Mouse (Mus musculus): Measurements from ENCODE around the gene Kcnmb2. TPM values are rescaled to one million over a fixed set of nuclear protein-coding genes. Genes with fewer than 3 reads are reported as not detected.

The Kcnmb2 gene
- polyA plus RNA-seq, 1 experiment from 2014 or later, result 0.42 TPM

DNA sequence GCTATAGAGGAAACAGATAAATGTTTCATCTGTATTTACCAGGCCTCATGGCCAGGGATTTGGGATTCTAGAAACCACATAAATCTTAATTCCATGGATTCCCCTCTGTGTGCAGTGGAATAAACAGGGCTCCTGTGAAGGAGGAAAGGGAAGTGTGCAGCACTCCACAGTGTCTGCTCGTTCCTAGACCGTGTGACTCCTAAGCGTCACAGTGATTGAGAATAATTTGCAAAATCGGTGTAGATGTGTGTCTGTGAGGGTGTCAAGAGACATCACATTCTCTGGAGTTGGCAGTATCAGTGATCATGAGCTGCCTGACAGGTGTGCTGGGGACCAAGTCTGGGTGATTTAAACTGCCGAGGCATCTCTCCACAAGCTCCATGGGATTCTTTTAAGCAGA lies 8.9 kb downstream of the Kcnmb2 start:
- H3K27ac ChIP-seq (ENCODE audit: low read depth, low read length), result no peak overlapping the region
- no peaks in the 10 kb centered on the region for H3K27me3 ChIP-seq (ENCODE audit: control insufficient read depth, insufficient read depth, low read length)
- H3K4me2 ChIP-seq, result no peak overlapping the region
- H3K9me3 ChIP-seq (replicated peaks; ENCODE audit: control insufficient read depth, low read length), result no peaks in the 10 kb centered on the region
- WGBS (ENCODE audit: insufficient replicate concordance), result 56% methylated on average over 5 of the region's 5 CpGs
- no peaks in the 10 kb centered on the region for H3K4me1 ChIP-seq (ENCODE audit: control insufficient read depth, insufficient read depth, low read length)
- H3K9ac ChIP-seq (ENCODE audit: low read depth, low read length), result no peak overlapping the region
- no peaks in the 10 kb centered on the region for H3K36me3 ChIP-seq (ENCODE audit: control insufficient read depth, insufficient read depth, low read length)
- ATAC-seq (replicated peaks; ENCODE audit: insufficient number of reproducible peaks, low FRiP score, low TSS enrichment), result no peak
- no peak overlapping the region for H3K4me3 ChIP-seq (ENCODE audit: low read depth, low read length)

DNA sequence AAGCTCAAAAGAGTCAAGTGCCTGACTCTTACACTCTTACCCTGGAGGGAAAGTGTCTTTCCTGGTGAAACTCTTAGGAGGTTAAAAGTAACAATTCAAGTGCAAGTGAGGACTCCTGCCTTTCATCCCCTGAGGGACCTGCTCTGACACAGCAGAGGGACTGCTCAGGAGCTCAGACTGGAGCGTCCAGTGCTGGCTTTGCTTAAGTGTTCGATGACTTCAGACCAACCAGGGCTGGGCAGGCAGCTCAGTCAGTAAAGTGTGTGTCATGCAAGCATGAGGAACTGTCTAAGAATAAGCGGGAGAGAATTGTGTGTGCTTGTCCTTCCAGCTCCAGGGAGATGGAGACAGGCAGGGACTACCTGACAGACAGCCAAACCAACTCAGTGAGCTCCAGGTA lies 9.4 kb downstream of the Kcnmb2 start:
- H3K9ac ChIP-seq (ENCODE audit: low read depth, low read length), result no peak overlapping the region
- H3K4me3 ChIP-seq (ENCODE audit: low read depth, low read length), result no peak overlapping the region
- no peaks in the 10 kb centered on the region for H3K27me3 ChIP-seq (ENCODE audit: control insufficient read depth, insufficient read depth, low read length)
- H3K9me3 ChIP-seq (replicated peaks; ENCODE audit: control insufficient read depth, low read length), result no peaks in the 10 kb centered on the region
- no peaks in the 10 kb centered on the region for H3K4me1 ChIP-seq (ENCODE audit: control insufficient read depth, insufficient read depth, low read length)
- no peak overlapping the region for H3K27ac ChIP-seq (ENCODE audit: low read depth, low read length)
- H3K4me2 ChIP-seq, result no peak overlapping the region
- ATAC-seq (replicated peaks; ENCODE audit: insufficient number of reproducible peaks, low FRiP score, low TSS enrichment), result no peak
- WGBS (ENCODE audit: insufficient replicate concordance), result 45% methylated on average over 3 of the region's 3 CpGs
- no peaks in the 10 kb centered on the region for H3K36me3 ChIP-seq (ENCODE audit: control insufficient read depth, insufficient read depth, low read length)

DNA sequence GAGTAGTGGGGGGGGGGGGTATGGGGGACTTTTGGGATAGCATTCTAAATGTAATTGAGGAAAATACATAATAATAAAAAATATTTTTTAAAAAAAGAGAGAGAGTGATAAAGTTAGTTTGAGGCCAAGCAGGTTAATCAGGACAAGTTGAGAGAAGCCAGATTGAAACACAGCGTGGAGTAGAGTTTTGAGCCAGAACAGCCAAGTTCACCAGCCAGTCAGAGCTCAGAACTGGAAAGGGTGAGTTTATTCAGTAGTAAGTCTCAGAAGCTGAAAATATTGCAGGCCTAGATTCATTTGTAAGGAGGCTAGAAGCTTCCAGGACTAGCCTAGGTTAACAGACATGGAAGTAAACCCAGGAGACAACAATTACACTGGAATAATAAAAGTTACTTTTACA lies 26.2 kb downstream of the Kcnmb2 start:
- no peak for ATAC-seq (replicated peaks; ENCODE audit: insufficient number of reproducible peaks, low FRiP score, low TSS enrichment)
- no peaks in the 10 kb centered on the region for H3K9me3 ChIP-seq (replicated peaks; ENCODE audit: control insufficient read depth, low read length)
- no peaks in the 10 kb centered on the region for H3K36me3 ChIP-seq (ENCODE audit: control insufficient read depth, insufficient read depth, low read length)
- no peaks in the 10 kb centered on the region for H3K27me3 ChIP-seq (ENCODE audit: control insufficient read depth, insufficient read depth, low read length)
- no peak overlapping the region for H3K4me3 ChIP-seq (ENCODE audit: low read depth, low read length)
- no peak overlapping the region for H3K4me2 ChIP-seq
- no peak overlapping the region for H3K9ac ChIP-seq (ENCODE audit: low read depth, low read length)
- no peak overlapping the region for H3K27ac ChIP-seq (ENCODE audit: low read depth, low read length)
- WGBS (ENCODE audit: insufficient replicate concordance), result 88% methylated on average over 1 of the region's 1 CpGs
- no peaks in the 10 kb centered on the region for H3K4me1 ChIP-seq (ENCODE audit: control insufficient read depth, insufficient read depth, low read length)

DNA sequence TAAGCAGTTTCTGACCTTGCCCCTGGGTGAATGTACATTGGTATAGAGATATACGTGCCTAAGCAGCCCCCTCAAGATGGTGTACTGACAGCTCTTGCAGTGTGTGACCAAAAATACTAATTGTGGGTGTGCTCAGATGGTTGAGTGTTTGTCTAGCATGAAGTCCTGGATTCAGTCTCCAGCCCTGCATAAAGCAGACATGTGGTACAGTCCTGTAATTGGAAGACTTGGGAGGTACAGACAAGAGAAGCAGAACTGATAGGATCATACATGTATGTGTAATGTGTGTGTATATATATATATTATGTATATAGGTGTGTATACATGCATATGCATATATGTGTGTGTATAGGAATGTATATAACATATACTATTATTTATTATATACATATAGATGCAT lies 32.4 kb downstream of the Kcnmb2 start:
- H3K9ac ChIP-seq (ENCODE audit: low read depth, low read length), result no peak overlapping the region
- ATAC-seq (replicated peaks; ENCODE audit: insufficient number of reproducible peaks, low FRiP score, low TSS enrichment), result no peak
- 77% methylated on average over 1 of the region's 1 CpGs for WGBS (ENCODE audit: insufficient replicate concordance)

DNA sequence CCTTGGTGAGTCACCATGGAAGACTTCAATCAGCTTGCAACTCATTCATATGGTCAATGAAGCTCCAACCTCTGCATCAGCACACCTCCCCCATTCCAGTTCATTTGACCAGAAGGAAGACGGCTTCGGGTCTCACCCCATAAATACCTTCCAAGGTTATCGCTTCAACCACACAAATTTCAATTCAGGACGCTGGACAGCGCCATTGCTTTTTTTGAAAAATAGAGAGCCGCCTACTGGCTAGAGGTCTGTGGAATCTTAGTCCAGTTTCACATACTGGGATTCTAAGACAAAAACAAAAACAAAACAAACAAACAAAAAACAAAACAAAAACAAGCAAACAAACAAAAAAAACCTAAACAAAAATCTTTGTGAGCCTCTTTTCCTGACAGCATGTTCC lies 39.2 kb downstream of the Kcnmb2 start:
- 23% methylated on average over 6 of the region's 6 CpGs for WGBS (ENCODE audit: insufficient replicate concordance)
- H3K27me3 ChIP-seq (ENCODE audit: control insufficient read depth, insufficient read depth, low read length), result no peaks in the 10 kb centered on the region
- H3K27ac ChIP-seq (ENCODE audit: low read depth, low read length), result no peak overlapping the region
- H3K9me3 ChIP-seq (replicated peaks; ENCODE audit: control insufficient read depth, low read length), result no peaks in the 10 kb centered on the region
- no peak for ATAC-seq (replicated peaks; ENCODE audit: insufficient number of reproducible peaks, low FRiP score, low TSS enrichment)
- H3K36me3 ChIP-seq (ENCODE audit: control insufficient read depth, insufficient read depth, low read length), result no peaks in the 10 kb centered on the region
- H3K4me2 ChIP-seq, result no peak overlapping the region
- no peaks in the 10 kb centered on the region for H3K4me1 ChIP-seq (ENCODE audit: control insufficient read depth, insufficient read depth, low read length)
- no peak overlapping the region for H3K9ac ChIP-seq (ENCODE audit: low read depth, low read length)
- H3K4me3 ChIP-seq (ENCODE audit: low read depth, low read length), result no peak overlapping the region

More for the DNA sequence above, 32.4 kb downstream of the Kcnmb2 start:
- Histone ChIP-seq H3K9me3 (replicated peaks; ENCODE audit: control insufficient read depth, low read length) (no peaks in the 10 kb centered on the region), H3K27ac (ENCODE audit: low read depth, low read length) (no peak overlapping the region), H3K4me3 (ENCODE audit: low read depth, low read length) (no peak overlapping the region), H3K4me1 (ENCODE audit: control insufficient read depth, insufficient read depth, low read length) (no peaks in the 10 kb centered on the region), H3K36me3 (ENCODE audit: control insufficient read depth, insufficient read depth, low read length) (no peaks in the 10 kb centered on the region), H3K27me3 (ENCODE audit: control insufficient read depth, insufficient read depth, low read length) (no peaks in the 10 kb centered on the region), H3K4me2 (no peak overlapping the region)

DNA sequence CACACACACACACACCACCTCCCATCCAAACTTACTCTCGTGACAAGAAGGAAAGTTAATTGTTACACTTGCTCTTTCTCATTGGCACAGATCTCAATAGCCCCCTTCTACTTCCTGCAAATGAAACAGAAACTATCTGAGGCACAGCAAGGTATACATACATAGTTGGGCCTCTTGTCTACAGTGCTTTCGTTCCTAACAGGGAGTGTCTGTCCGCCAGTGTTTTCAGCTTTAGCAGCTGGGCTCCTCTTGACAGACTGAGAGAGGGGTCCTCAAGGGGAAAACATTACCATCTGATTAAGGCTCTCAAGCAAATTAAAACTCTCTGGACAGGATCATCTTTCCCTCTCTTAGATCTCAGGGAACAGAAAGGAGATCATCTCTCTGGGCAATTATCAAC lies 51.9 kb downstream of the Kcnmb2 start:
- Histone ChIP-seq H3K27ac (ENCODE audit: low read depth, low read length) (no peak overlapping the region), H3K9ac (ENCODE audit: low read depth, low read length) (no peak overlapping the region), H3K4me1 (ENCODE audit: control insufficient read depth, insufficient read depth, low read length) (no peaks in the 10 kb centered on the region), H3K4me3 (ENCODE audit: low read depth, low read length) (no peak overlapping the region), H3K27me3 (ENCODE audit: control insufficient read depth, insufficient read depth, low read length) (no peaks in the 10 kb centered on the region), H3K9me3 (replicated peaks; ENCODE audit: control insufficient read depth, low read length) (no peaks in the 10 kb centered on the region), H3K4me2 (no peak overlapping the region), H3K36me3 (ENCODE audit: control insufficient read depth, insufficient read depth, low read length) (no peaks in the 10 kb centered on the region)
- 59% methylated on average over 3 of the region's 3 CpGs for WGBS (ENCODE audit: insufficient replicate concordance)
- no peak for ATAC-seq (replicated peaks; ENCODE audit: insufficient number of reproducible peaks, low FRiP score, low TSS enrichment)

DNA sequence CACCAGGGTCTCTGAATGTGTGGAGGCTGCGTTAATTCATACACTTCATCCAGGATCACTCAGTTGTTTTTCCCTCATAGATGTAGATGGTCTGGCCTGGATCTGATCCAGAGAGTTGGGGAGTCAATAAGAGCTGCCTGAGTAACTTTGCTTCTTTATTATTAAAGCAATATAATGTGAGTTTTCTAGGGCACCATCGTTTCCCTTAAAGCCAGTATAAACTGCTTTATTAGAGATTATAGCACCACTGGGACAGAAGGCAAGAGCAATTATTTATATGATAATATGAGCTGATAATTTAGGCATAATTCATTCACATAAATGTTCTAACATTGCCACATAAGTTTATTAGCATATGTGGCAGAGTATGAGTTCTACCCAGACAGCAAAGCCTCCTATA lies 52.7 kb downstream of the Kcnmb2 start:
- no peaks in the 10 kb centered on the region for H3K36me3 ChIP-seq (ENCODE audit: control insufficient read depth, insufficient read depth, low read length)
- no peaks in the 10 kb centered on the region for H3K4me1 ChIP-seq (ENCODE audit: control insufficient read depth, insufficient read depth, low read length)
- WGBS (ENCODE audit: insufficient replicate concordance), result 76% methylated on average over 2 of the region's 2 CpGs
- H3K4me2 ChIP-seq, result no peak overlapping the region
- H3K4me3 ChIP-seq (ENCODE audit: low read depth, low read length), result no peak overlapping the region
- no peak for ATAC-seq (replicated peaks; ENCODE audit: insufficient number of reproducible peaks, low FRiP score, low TSS enrichment)
- no peak overlapping the region for H3K27ac ChIP-seq (ENCODE audit: low read depth, low read length)
- H3K27me3 ChIP-seq (ENCODE audit: control insufficient read depth, insufficient read depth, low read length), result no peaks in the 10 kb centered on the region
- H3K9ac ChIP-seq (ENCODE audit: low read depth, low read length), result no peak overlapping the region
- H3K9me3 ChIP-seq (replicated peaks; ENCODE audit: control insufficient read depth, low read length), result no peaks in the 10 kb centered on the region

DNA sequence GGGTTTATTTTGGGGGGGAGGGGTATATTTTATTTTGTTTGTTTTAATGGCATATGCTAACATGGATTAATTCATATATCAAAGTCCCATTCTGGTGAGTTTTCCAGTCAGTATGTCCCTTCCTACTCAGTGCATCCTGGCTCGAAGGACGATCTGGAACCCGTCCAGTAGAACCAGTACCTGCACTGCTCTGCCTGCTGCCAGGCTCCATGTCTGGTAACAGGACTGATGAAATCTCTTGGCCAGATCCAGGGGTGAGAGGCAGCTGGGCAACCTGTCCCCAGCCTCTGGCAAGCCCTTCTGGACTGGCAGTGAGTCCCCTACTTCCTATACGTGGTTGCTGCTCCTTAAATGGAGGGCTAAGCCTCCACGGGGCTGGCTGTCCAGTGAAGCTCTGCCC lies 57.5 kb downstream of the Kcnmb2 start:
- 79% methylated on average over 5 of the region's 5 CpGs for WGBS (ENCODE audit: insufficient replicate concordance)
- no peaks in the 10 kb centered on the region for H3K27me3 ChIP-seq (ENCODE audit: control insufficient read depth, insufficient read depth, low read length)

DNA sequence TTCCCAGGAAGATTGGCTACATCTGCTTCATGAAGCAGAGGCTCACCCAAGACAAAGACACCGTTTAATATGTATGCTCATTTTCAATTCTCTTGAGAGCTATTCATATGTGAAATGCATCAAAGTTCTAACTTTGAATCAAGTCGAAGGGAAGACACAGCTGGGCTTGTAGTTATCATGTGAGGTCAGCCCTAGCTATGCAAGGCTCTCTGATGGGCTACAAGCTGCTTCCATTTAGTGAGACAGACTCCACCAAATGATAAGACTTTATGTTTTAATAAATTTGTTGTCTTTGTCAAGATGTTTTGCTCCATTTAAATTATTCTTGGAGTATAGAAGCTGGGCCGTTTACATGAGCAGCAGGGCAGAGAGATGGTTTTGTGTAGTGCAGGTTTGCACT lies 58.9 kb downstream of the Kcnmb2 start:
- 0 out of 2 replicates have a peak, but pooled peaks cover 2% of the 10 kb centered on the region for H3K4me1 ChIP-seq (ENCODE audit: control insufficient read depth, insufficient read depth, low read length)
- H3K9ac ChIP-seq (ENCODE audit: low read depth, low read length), result no peak overlapping the region
- no peaks in the 10 kb centered on the region for H3K27me3 ChIP-seq (ENCODE audit: control insufficient read depth, insufficient read depth, low read length)
- no peaks in the 10 kb centered on the region for H3K9me3 ChIP-seq (replicated peaks; ENCODE audit: control insufficient read depth, low read length)
- 75% methylated on average over 3 of the region's 3 CpGs for WGBS (ENCODE audit: insufficient replicate concordance)
- H3K27ac ChIP-seq (ENCODE audit: low read depth, low read length), result no peak overlapping the region
- ATAC-seq (replicated peaks; ENCODE audit: insufficient number of reproducible peaks, low FRiP score, low TSS enrichment), result no peak
- no peaks in the 10 kb centered on the region for H3K36me3 ChIP-seq (ENCODE audit: control insufficient read depth, insufficient read depth, low read length)
- H3K4me3 ChIP-seq (ENCODE audit: low read depth, low read length), result no peak overlapping the region
- no peak overlapping the region for H3K4me2 ChIP-seq

More for the DNA sequence above, 57.5 kb downstream of the Kcnmb2 start:
- Histone ChIP-seq H3K4me1 (ENCODE audit: control insufficient read depth, insufficient read depth, low read length) (no peaks in the 10 kb centered on the region), H3K4me3 (ENCODE audit: low read depth, low read length) (no peak overlapping the region), H3K4me2 (no peak overlapping the region), H3K36me3 (ENCODE audit: control insufficient read depth, insufficient read depth, low read length) (no peaks in the 10 kb centered on the region), H3K27ac (ENCODE audit: low read depth, low read length) (no peak overlapping the region), H3K9ac (ENCODE audit: low read depth, low read length) (no peak overlapping the region), H3K9me3 (replicated peaks; ENCODE audit: control insufficient read depth, low read length) (no peaks in the 10 kb centered on the region)
- ATAC-seq (replicated peaks; ENCODE audit: insufficient number of reproducible peaks, low FRiP score, low TSS enrichment), result no peak

Data from heart, embryonic 11.5 days (tissue).